23 mouse cellular contexts compared by ENCODE assay signal in genomic region chr9:98361047-98361446, GRCm38 (mm10).
A peak's percentile ranks its signal among the peaks of the same experiment; 100 is the strongest.
DNase-seq lines count a peak whose midpoint lies in the region; ATAC-seq and TF ChIP-seq lines count a peak whose summit lies in the region.
"Had no signal": no experiment of that assay in that cellular context is flagged by ENCODE, and none has a peak within 500 bp of the region (broad histone marks: within the 10 kb centered on the region; RNA-seq: fewer than 3 reads in every experiment).

No protein-coding gene starts in this region.

- WGBS in embryonic facial prominence, embryonic 14.5 days, result 46% methylated on average over 3 of the region's 3 CpGs
- 86% methylated on average over 3 of the region's 3 CpGs for WGBS in embryonic facial prominence, embryonic 10.5 days
- WGBS in lung, postnatal 0 days, result 29% methylated on average over 3 of the region's 3 CpGs
- WGBS in kidney, embryonic 15.5 days, result 72% methylated on average over 3 of the region's 3 CpGs

- no peak overlapping the region for H3K9ac ChIP-seq in embryonic facial prominence, embryonic 14.5 days (ENCODE audit: low read depth, low read length)
- H3K9ac ChIP-seq in lung, postnatal 0 days (replicated peaks; ENCODE audit: low read depth), result no peak overlapping the region
- H3K9ac ChIP-seq in kidney, embryonic 15.5 days, result no peak overlapping the region
- H3K9ac ChIP-seq: embryonic facial prominence, embryonic 13.5 days; forebrain, embryonic 15.5 days; hindbrain, embryonic 15.5 days; limb, embryonic 15.5 days; neural tube, embryonic 15.5 days had no signal

- DNase-seq in embryonic facial prominence, embryonic 14.5 days (ENCODE audit: low spot score), result peak; percentile 40
- no peak for DNase-seq in embryonic facial prominence, embryonic 10.5 days (ENCODE audit: low spot score)
- peak; percentile 68 for DNase-seq in lung, postnatal 0 days (ENCODE audit: low spot score)
- no peak for DNase-seq in lung, postnatal 25 days (ENCODE audit: low spot score)
- no peak for DNase-seq in kidney, postnatal 25 days
- no peak for DNase-seq in left cerebral cortex, postnatal 10 days (ENCODE audit: extremely low spot score in 1 of 2, low spot score in 2 of 2)
- DNase-seq: B cell, adult 2 months; cerebellum, adult 11-12 months; gastrocnemius, postnatal 36 days; kidney, adult 11 months; kidney, postnatal 10 days; layer of hippocampus, adult 9-11 months; midbrain, embryonic 14.5 days; right cerebral cortex, postnatal 25 days; thymus, postnatal 25 days had no signal

- H3K4me3 ChIP-seq in embryonic facial prominence, embryonic 14.5 days (ENCODE audit: low read depth, low read length), result no peak overlapping the region
- no peak overlapping the region for H3K4me3 ChIP-seq in embryonic facial prominence, embryonic 10.5 days
- H3K4me3 ChIP-seq in lung, postnatal 0 days (ENCODE audit: low read depth, low read length), result no peak overlapping the region
- no peak overlapping the region for H3K4me3 ChIP-seq in embryonic fibroblast, embryonic 13.5 days (ENCODE audit: insufficient read depth, low read length)
- H3K4me3 ChIP-seq in kidney, embryonic 15.5 days (replicated peaks), result no peak overlapping the region
- H3K4me3 ChIP-seq: embryonic facial prominence, embryonic 13.5 days; forebrain, embryonic 15.5 days; hindbrain, embryonic 15.5 days; limb, embryonic 15.5 days; myocyte; neural tube, embryonic 15.5 days had no signal

- H3K4me1 ChIP-seq in embryonic facial prominence, embryonic 14.5 days (ENCODE audit: control insufficient read depth, insufficient read depth, low read length), result peaks cover 5% of the 10 kb centered on the region
- no peaks in the 10 kb centered on the region for H3K4me1 ChIP-seq in embryonic facial prominence, embryonic 10.5 days
- no peaks in the 10 kb centered on the region for H3K4me1 ChIP-seq in lung, postnatal 0 days (ENCODE audit: insufficient read depth, low read depth, low read length)
- peaks cover 10% of the 10 kb centered on the region for H3K4me1 ChIP-seq in embryonic fibroblast, embryonic 13.5 days (ENCODE audit: control insufficient read depth, insufficient read depth, low read length)
- peaks cover 6% of the 10 kb centered on the region; the same call in 1 of the 2 replicates for H3K4me1 ChIP-seq in kidney, embryonic 15.5 days
- H3K4me1 ChIP-seq: hindbrain, embryonic 15.5 days; limb, embryonic 15.5 days had no signal

- TF ChIP-seq EP300 in lung, postnatal 0 days (IDR thresholded peaks at IDR 0.05), result no peak

- ATAC-seq in embryonic facial prominence, embryonic 14.5 days (ENCODE audit: low read depth), result no peak
- ATAC-seq in lung, postnatal 0 days, result peak; percentile 85
- ATAC-seq in kidney, embryonic 15.5 days (replicated peaks; ENCODE audit: low FRiP score), result no peak
- ATAC-seq: forebrain, embryonic 15.5 days had no signal

- no peaks in the 10 kb centered on the region for H3K36me3 ChIP-seq in embryonic facial prominence, embryonic 14.5 days (ENCODE audit: control insufficient read depth, insufficient read depth, low read length)
- no peaks in the 10 kb centered on the region for H3K36me3 ChIP-seq in embryonic facial prominence, embryonic 10.5 days (replicated peaks)
- no peaks in the 10 kb centered on the region for H3K36me3 ChIP-seq in lung, postnatal 0 days (ENCODE audit: insufficient read depth, low read length)
- H3K36me3 ChIP-seq in kidney, embryonic 15.5 days, result no peaks in the 10 kb centered on the region
- H3K36me3 ChIP-seq: embryonic facial prominence, embryonic 13.5 days; forebrain, embryonic 15.5 days; hindbrain, embryonic 15.5 days; limb, embryonic 15.5 days; neural tube, embryonic 15.5 days had no signal

- H3K4me2 ChIP-seq in embryonic facial prominence, embryonic 14.5 days (ENCODE audit: low read depth, low read length), result no peak overlapping the region
- no peak overlapping the region for H3K4me2 ChIP-seq in lung, postnatal 0 days (replicated peaks; ENCODE audit: low read depth, low read length)
- no peak overlapping the region for H3K4me2 ChIP-seq in kidney, embryonic 15.5 days
- H3K4me2 ChIP-seq: embryonic facial prominence, embryonic 13.5 days; forebrain, embryonic 15.5 days; hindbrain, embryonic 15.5 days; limb, embryonic 15.5 days; neural tube, embryonic 15.5 days had no signal

- H3K27ac ChIP-seq in embryonic facial prominence, embryonic 14.5 days (replicated peaks; ENCODE audit: low read depth, low read length), result no peak overlapping the region
- no peak overlapping the region for H3K27ac ChIP-seq in embryonic facial prominence, embryonic 10.5 days (replicated peaks)
- no peak overlapping the region for H3K27ac ChIP-seq in lung, postnatal 0 days (ENCODE audit: low read length)
- peak overlapping the region; percentile 81 for H3K27ac ChIP-seq in embryonic fibroblast, embryonic 13.5 days (ENCODE audit: insufficient read depth, low read length)
- no peak overlapping the region for H3K27ac ChIP-seq in kidney, embryonic 15.5 days
- H3K27ac ChIP-seq: embryonic facial prominence, embryonic 13.5 days; forebrain, embryonic 15.5 days; hindbrain, embryonic 15.5 days; limb, embryonic 15.5 days; neural tube, embryonic 15.5 days had no signal

- no peaks in the 10 kb centered on the region for H3K9me3 ChIP-seq in embryonic facial prominence, embryonic 14.5 days (ENCODE audit: control insufficient read depth, low read length)
- no peaks in the 10 kb centered on the region for H3K9me3 ChIP-seq in embryonic facial prominence, embryonic 10.5 days
- no peaks in the 10 kb centered on the region for H3K9me3 ChIP-seq in lung, postnatal 0 days (ENCODE audit: low read length)
- no peaks in the 10 kb centered on the region for H3K9me3 ChIP-seq in kidney, embryonic 15.5 days (replicated peaks)
- H3K9me3 ChIP-seq: embryonic facial prominence, embryonic 13.5 days; forebrain, embryonic 15.5 days; hindbrain, embryonic 15.5 days; limb, embryonic 15.5 days; neural tube, embryonic 15.5 days had no signal

- TF ChIP-seq CTCF in lung, postnatal 0 days (IDR thresholded peaks at IDR 0.05), result no peak
- no peak for TF ChIP-seq CTCF in embryonic fibroblast, embryonic 13.5 days (IDR thresholded peaks at IDR 0.05; ENCODE audit: borderline replicate concordance, insufficient read depth, low read length)

- intact Hi-C loops in left cerebral cortex, postnatal 10 days (cut with DNase I), result no loop called here

- no peak for TF ChIP-seq POLR2A in embryonic fibroblast, embryonic 13.5 days (IDR thresholded peaks at IDR 0.05; ENCODE audit: low read depth, low read length)

- no peaks in the 10 kb centered on the region for H3K27me3 ChIP-seq in embryonic facial prominence, embryonic 14.5 days (replicated peaks; ENCODE audit: control insufficient read depth, insufficient read depth, low read length)
- H3K27me3 ChIP-seq in embryonic facial prominence, embryonic 10.5 days (replicated peaks; ENCODE audit: low read depth, poor library complexity, severe bottlenecking), result no peaks in the 10 kb centered on the region
- no peaks in the 10 kb centered on the region for H3K27me3 ChIP-seq in lung, postnatal 0 days (replicated peaks; ENCODE audit: insufficient read depth, low read length)
- H3K27me3 ChIP-seq in kidney, embryonic 15.5 days, result no peaks in the 10 kb centered on the region
- H3K27me3 ChIP-seq: embryonic facial prominence, embryonic 13.5 days; forebrain, embryonic 15.5 days; hindbrain, embryonic 15.5 days; limb, embryonic 15.5 days; neural tube, embryonic 15.5 days had no signal

Comparison
In these comparisons a context has a peak if more than half of its experiments do, and no peak if none do; other contexts are left out.
1. DNase-seq: peak in embryonic facial prominence, embryonic 14.5 days (single experiment) and lung, postnatal 0 days (single experiment); none in embryonic facial prominence, embryonic 10.5 days (single experiment), lung, postnatal 25 days (single experiment), kidney, postnatal 25 days (0 of 2) and left cerebral cortex, postnatal 10 days (0 of 2).